Mouse (Mus musculus): ENCODE measurements around the gene Chd5. TPM values are rescaled to one million over a fixed set of nuclear protein-coding genes. Genes with fewer than 3 reads are reported as not detected.

Chd5 gene
- polyA plus RNA-seq (2012; fragmentation: generic; extraction: Trizol), result 1.0 TPM

- Histone ChIP-seq H3K27me3 (ENCODE audit: control insufficient read depth, insufficient read depth, insufficient read length) (peaks cover 20% of the 10 kb centered on the region), H3ac (ENCODE audit: control insufficient read depth, insufficient read length) (no peak within 1 kb of the TSS), H3K4me2 (ENCODE audit: low read depth) (no peak within 1 kb of the TSS), H3K79me2 (ENCODE audit: control insufficient read depth, insufficient read depth) (no peaks in the 10 kb centered on the region), H3K4me3 (no peak within 1 kb of the TSS), H3K36me3 (ENCODE audit: control insufficient read depth, insufficient read depth) (peaks cover 18% of the 10 kb centered on the region)
- TF ChIP-seq MYOG (IDR thresholded peaks at IDR 0.05; ENCODE audit: control insufficient read depth in 1 of 3, insufficient read depth in 1 of 3, insufficient read length in 2 of 3, low read depth in 2 of 3) (no peak), USF1 (IDR thresholded peaks at IDR 0.05; ENCODE audit: low read depth) (no peak)
Measured at GRCm38 (mm10) chr4:152338419-152339292, at the start of gene Chd5. Gene Chd5, plus strand, starts transcription at chr4:152338651.

- Histone ChIP-seq H3K4me3 (no peak overlapping the region), H3K4me2 (ENCODE audit: low read depth) (no peak overlapping the region), H3ac (ENCODE audit: control insufficient read depth, insufficient read length) (no peak overlapping the region), H3K36me3 (ENCODE audit: control insufficient read depth, insufficient read depth) (no peaks in the 10 kb centered on the region), H3K79me2 (ENCODE audit: control insufficient read depth, insufficient read depth) (no peaks in the 10 kb centered on the region), H3K27me3 (ENCODE audit: control insufficient read depth, insufficient read depth, insufficient read length) (peaks cover 67% of the 10 kb centered on the region)
- TF ChIP-seq TCF3 (IDR thresholded peaks at IDR 0.05; ENCODE audit: insufficient read length, low read depth) (no peak), E2F4 (IDR thresholded peaks at IDR 0.05; ENCODE audit: insufficient read depth) (no peak), POLR2AphosphoS2 (IDR thresholded peaks at IDR 0.05; ENCODE audit: insufficient read length, low read depth) (no peak), MAX (IDR thresholded peaks at IDR 0.05; ENCODE audit: low read depth) (no peak)
Measured at GRCm38 (mm10) chr4:152290385-152290784, 48.1 kb upstream of the Chd5 start.

GRCm38 (mm10) chr4:152290991-152291390, 47.5 kb upstream of the Chd5 start:
- no peak overlapping the region for H3K4me2 ChIP-seq (ENCODE audit: low read depth)
- no peaks in the 10 kb centered on the region for H3K36me3 ChIP-seq (ENCODE audit: control insufficient read depth, insufficient read depth)
- no peaks in the 10 kb centered on the region for H3K79me2 ChIP-seq (ENCODE audit: control insufficient read depth, insufficient read depth)
- peaks cover 66% of the 10 kb centered on the region for H3K27me3 ChIP-seq (ENCODE audit: control insufficient read depth, insufficient read depth, insufficient read length)
- H3ac ChIP-seq (ENCODE audit: control insufficient read depth, insufficient read length), result no peak overlapping the region
- H3K4me3 ChIP-seq, result no peak overlapping the region
- no peak for TF ChIP-seq POLR2A (IDR thresholded peaks at IDR 0.05; ENCODE audit: insufficient read length, low read depth)
- no peak for TF ChIP-seq POLR2AphosphoS2 (IDR thresholded peaks at IDR 0.05; ENCODE audit: insufficient read length, low read depth)
- no peak for TF ChIP-seq E2F4 (IDR thresholded peaks at IDR 0.05; ENCODE audit: insufficient read depth)
- no peak for TF ChIP-seq CEBPB (IDR thresholded peaks at IDR 0.05; ENCODE audit: insufficient read depth, poor library complexity, severe bottlenecking)
- no peak for TF ChIP-seq TCF12 (IDR thresholded peaks at IDR 0.05; ENCODE audit: insufficient read depth, poor library complexity, severe bottlenecking)
- no peak for TF ChIP-seq MYOG (IDR thresholded peaks at IDR 0.05; ENCODE audit: control insufficient read depth in 1 of 3, insufficient read depth in 1 of 3, insufficient read length in 2 of 3, low read depth in 2 of 3)
- TF ChIP-seq USF1 (IDR thresholded peaks at IDR 0.05; ENCODE audit: low read depth), result no peak
- TF ChIP-seq SRF (IDR thresholded peaks at IDR 0.05; ENCODE audit: control insufficient read depth, insufficient read length, low read depth), result no peak
- no peak for TF ChIP-seq MAX (IDR thresholded peaks at IDR 0.05; ENCODE audit: low read depth)
- TF ChIP-seq TCF3 (IDR thresholded peaks at IDR 0.05; ENCODE audit: insufficient read length, low read depth), result no peak
- no peak for TF ChIP-seq REST (IDR thresholded peaks at IDR 0.05; ENCODE audit: insufficient read depth, insufficient read length)
- no peak for TF ChIP-seq MYOD1 (IDR thresholded peaks at IDR 0.05; ENCODE audit: control insufficient read depth in 1 of 3, insufficient read length in 2 of 3, low read depth in 2 of 3)

GRCm38 (mm10) chr4:152291562-152291961, 46.9 kb upstream of the Chd5 start, which contains the start of gene Hes3:
Gene Hes3, minus strand, starts transcription at chr4:152291662.
- Histone ChIP-seq H3K4me2 (ENCODE audit: low read depth) (peak within 1 kb of the TSS; percentile 6), H3ac (ENCODE audit: control insufficient read depth, insufficient read length) (no peak within 1 kb of the TSS), H3K79me2 (ENCODE audit: control insufficient read depth, insufficient read depth) (no peaks in the 10 kb centered on the region), H3K4me3 (no peak within 1 kb of the TSS), H3K27me3 (ENCODE audit: control insufficient read depth, insufficient read depth, insufficient read length) (peaks cover 60% of the 10 kb centered on the region), H3K36me3 (ENCODE audit: control insufficient read depth, insufficient read depth) (no peaks in the 10 kb centered on the region)
- TF ChIP-seq TCF3 (IDR thresholded peaks at IDR 0.05; ENCODE audit: insufficient read length, low read depth) (no peak), CEBPB (IDR thresholded peaks at IDR 0.05; ENCODE audit: insufficient read depth, poor library complexity, severe bottlenecking) (no peak), E2F4 (IDR thresholded peaks at IDR 0.05; ENCODE audit: insufficient read depth) (no peak), TCF12 (IDR thresholded peaks at IDR 0.05; ENCODE audit: insufficient read depth, poor library complexity, severe bottlenecking) (no peak), USF1 (IDR thresholded peaks at IDR 0.05; ENCODE audit: low read depth) (no peak), MYOD1 (IDR thresholded peaks at IDR 0.05; ENCODE audit: control insufficient read depth in 1 of 3, insufficient read length in 2 of 3, low read depth in 2 of 3) (no peak), MYOG (IDR thresholded peaks at IDR 0.05; ENCODE audit: control insufficient read depth in 1 of 3, insufficient read depth in 1 of 3, insufficient read length in 2 of 3, low read depth in 2 of 3) (no peak), REST (IDR thresholded peaks at IDR 0.05; ENCODE audit: insufficient read depth, insufficient read length) (no peak), MAX (IDR thresholded peaks at IDR 0.05; ENCODE audit: low read depth) (no peak), SRF (IDR thresholded peaks at IDR 0.05; ENCODE audit: control insufficient read depth, insufficient read length, low read depth) (no peak), POLR2AphosphoS2 (IDR thresholded peaks at IDR 0.05; ENCODE audit: insufficient read length, low read depth) (no peak), POLR2A (IDR thresholded peaks at IDR 0.05; ENCODE audit: insufficient read length, low read depth) (no peak)

- H3K36me3 ChIP-seq (ENCODE audit: control insufficient read depth, insufficient read depth), result no peaks in the 10 kb centered on the region
- TF ChIP-seq E2F4 (IDR thresholded peaks at IDR 0.05; ENCODE audit: insufficient read depth) (no peak), SRF (IDR thresholded peaks at IDR 0.05; ENCODE audit: control insufficient read depth, insufficient read length, low read depth) (no peak), POLR2AphosphoS2 (IDR thresholded peaks at IDR 0.05; ENCODE audit: insufficient read length, low read depth) (no peak), TCF3 (IDR thresholded peaks at IDR 0.05; ENCODE audit: insufficient read length, low read depth) (no peak), TCF12 (IDR thresholded peaks at IDR 0.05; ENCODE audit: insufficient read depth, poor library complexity, severe bottlenecking) (no peak), MYOD1 (IDR thresholded peaks at IDR 0.05; ENCODE audit: control insufficient read depth in 1 of 3, insufficient read length in 2 of 3, low read depth in 2 of 3) (no peak), REST (IDR thresholded peaks at IDR 0.05; ENCODE audit: insufficient read depth, insufficient read length) (no peak), POLR2A (IDR thresholded peaks at IDR 0.05; ENCODE audit: insufficient read length, low read depth) (no peak), USF1 (IDR thresholded peaks at IDR 0.05; ENCODE audit: low read depth) (no peak), MYOG (IDR thresholded peaks at IDR 0.05; ENCODE audit: control insufficient read depth in 1 of 3, insufficient read depth in 1 of 3, insufficient read length in 2 of 3, low read depth in 2 of 3) (no peak), CEBPB (IDR thresholded peaks at IDR 0.05; ENCODE audit: insufficient read depth, poor library complexity, severe bottlenecking) (no peak), MAX (IDR thresholded peaks at IDR 0.05; ENCODE audit: low read depth) (no peak)
- no peaks in the 10 kb centered on the region for H3K79me2 ChIP-seq (ENCODE audit: control insufficient read depth, insufficient read depth)
- H3K4me2 ChIP-seq (ENCODE audit: low read depth), result peak overlapping the region; percentile 6
- H3ac ChIP-seq (ENCODE audit: control insufficient read depth, insufficient read length), result no peak overlapping the region
- no peak overlapping the region for H3K4me3 ChIP-seq
- peaks cover 53% of the 10 kb centered on the region for H3K27me3 ChIP-seq (ENCODE audit: control insufficient read depth, insufficient read depth, insufficient read length)
Measured at GRCm38 (mm10) chr4:152292102-152292765, 46.2 kb upstream of the Chd5 start.

All from myocyte (in vitro differentiated cells).